In the genomic region with DNA sequence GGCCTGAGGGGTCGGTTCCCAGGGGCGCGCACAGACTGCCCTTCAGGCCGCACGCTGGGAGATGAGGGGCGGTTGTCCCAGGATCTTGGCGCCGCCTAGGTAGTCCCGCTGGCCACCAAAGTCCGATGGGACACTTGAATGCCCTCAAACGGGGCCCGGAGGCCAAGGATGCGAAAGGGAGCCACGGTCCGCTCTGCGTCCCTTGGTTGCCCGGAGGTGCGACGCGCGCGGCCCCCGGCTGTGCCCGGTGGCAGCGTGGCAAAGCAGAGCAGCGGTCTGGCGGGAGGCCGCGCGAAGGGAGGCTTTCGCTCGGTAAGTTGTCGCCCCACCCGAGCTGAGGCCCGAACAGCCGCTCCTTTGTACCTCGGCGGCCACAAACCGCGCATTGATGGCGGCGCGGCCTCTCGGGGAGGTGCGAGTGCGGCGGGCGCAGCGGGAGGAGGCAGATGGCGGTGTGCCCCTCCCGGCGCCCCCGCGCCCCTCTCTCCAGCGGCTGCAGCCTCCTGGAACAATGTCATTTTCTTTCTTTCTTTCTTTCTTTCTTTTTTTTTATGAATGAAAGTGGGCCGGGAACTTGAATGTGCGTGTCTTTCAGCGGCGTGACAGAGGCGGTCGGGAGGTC, we compare ENCODE assay signal across 8 mouse cellular contexts. TPM values are rescaled to one million over a fixed set of nuclear protein-coding genes. Genes with fewer than 3 reads are reported as not detected.
DNase-seq lines count a peak whose midpoint lies in the region; ATAC-seq and TF ChIP-seq lines count a peak whose summit lies in the region.

No protein-coding gene starts in this region.

- peaks cover 6% of the 10 kb centered on the region; the same call in 1 of the 2 replicates for H3K9me3 ChIP-seq in erythroblast, embryonic 14.5 days (ENCODE audit: control insufficient read depth, low read length)
- H3K9me3 ChIP-seq in hindbrain, embryonic 10.5 days, result no peaks in the 10 kb centered on the region
- no peaks in the 10 kb centered on the region for H3K9me3 ChIP-seq in limb, embryonic 15.5 days
- H3K9me3 ChIP-seq in neural tube, embryonic 13.5 days, result no peaks in the 10 kb centered on the region

- under 1% methylated on average over 61 of the region's 61 CpGs for WGBS in hindbrain, embryonic 10.5 days
- WGBS in limb, embryonic 15.5 days, result under 1% methylated on average over 59 of the region's 61 CpGs
- WGBS in neural tube, embryonic 13.5 days, result under 1% methylated on average over 61 of the region's 61 CpGs

- peak overlapping the region; percentile 58 for H3K4me3 ChIP-seq in erythroblast, embryonic 14.5 days (replicated peaks)
- peak overlapping the region; percentile 71 for H3K4me3 ChIP-seq in hindbrain, embryonic 10.5 days
- H3K4me3 ChIP-seq in limb, embryonic 15.5 days, result peak overlapping the region; percentile 73
- peak overlapping the region; percentile 69 for H3K4me3 ChIP-seq in neural tube, embryonic 13.5 days

- no peak for DNase-seq in brain, embryonic 14.5 days (ENCODE audit: low read depth)
- peak; percentile 65 for DNase-seq in hindbrain, embryonic 10.5 days (ENCODE audit: low spot score)
- no peak for DNase-seq in layer of hippocampus, adult 11-12 months (ENCODE audit: low spot score)
- no peak for DNase-seq in adipocyte (ENCODE audit: low spot score)

- peaks cover 31% of the 10 kb centered on the region for H3K4me1 ChIP-seq in erythroblast, embryonic 14.5 days (ENCODE audit: control insufficient read depth)
- peaks cover 95% of the 10 kb centered on the region for H3K4me1 ChIP-seq in hindbrain, embryonic 10.5 days (replicated peaks)
- peaks cover 44% of the 10 kb centered on the region for H3K4me1 ChIP-seq in limb, embryonic 15.5 days
- peaks cover 71% of the 10 kb centered on the region for H3K4me1 ChIP-seq in neural tube, embryonic 13.5 days (replicated peaks)

- peak; percentile 12; the same call in 1 of the 2 replicates for TF ChIP-seq POLR2A in brain, embryonic 14.5 days (IDR thresholded peaks at IDR 0.05; ENCODE audit: borderline replicate concordance, extremely low read depth, insufficient read depth, insufficient read length, poor library complexity, severe bottlenecking)

- no peak for ATAC-seq in erythroblast, adult 5-6 weeks (replicated peaks; ENCODE audit: low FRiP score, poor library complexity, severe bottlenecking)
- ATAC-seq in limb, embryonic 15.5 days (ENCODE audit: insufficient number of reproducible peaks, low FRiP score, low TSS enrichment, low read depth), result no peak
- ATAC-seq in neural tube, embryonic 13.5 days (ENCODE audit: low read depth), result no peak

- peaks cover 4% of the 10 kb centered on the region; the same call in 1 of the 2 replicates for H3K36me3 ChIP-seq in erythroblast, embryonic 14.5 days (ENCODE audit: control insufficient read depth)
- peaks cover 48% of the 10 kb centered on the region for H3K36me3 ChIP-seq in hindbrain, embryonic 10.5 days
- H3K36me3 ChIP-seq in limb, embryonic 15.5 days, result peaks cover 5% of the 10 kb centered on the region
- no peaks in the 10 kb centered on the region for H3K36me3 ChIP-seq in neural tube, embryonic 13.5 days

- H3K27ac ChIP-seq in hindbrain, embryonic 10.5 days, result peak overlapping the region; percentile 96
- peak overlapping the region; percentile 86 for H3K27ac ChIP-seq in limb, embryonic 15.5 days
- peak overlapping the region; percentile 86 for H3K27ac ChIP-seq in neural tube, embryonic 13.5 days (replicated peaks)

- H3K27me3 ChIP-seq in erythroblast, embryonic 14.5 days (ENCODE audit: control insufficient read depth), result peaks cover 81% of the 10 kb centered on the region
- peaks cover 99% of the 10 kb centered on the region for H3K27me3 ChIP-seq in hindbrain, embryonic 10.5 days (ENCODE audit: insufficient read depth, poor library complexity, severe bottlenecking)
- peaks cover 31% of the 10 kb centered on the region for H3K27me3 ChIP-seq in limb, embryonic 15.5 days
- peaks cover 28% of the 10 kb centered on the region for H3K27me3 ChIP-seq in neural tube, embryonic 13.5 days

- peak overlapping the region; percentile 71 for H3K9ac ChIP-seq in limb, embryonic 15.5 days
- peak overlapping the region; percentile 81 for H3K9ac ChIP-seq in neural tube, embryonic 13.5 days

- TF ChIP-seq CTCF in brain, embryonic 14.5 days (IDR thresholded peaks at IDR 0.05; ENCODE audit: borderline replicate concordance, extremely low read depth, insufficient read depth, insufficient read length), result no peak

- peak overlapping the region; percentile 97 for H3K4me2 ChIP-seq in limb, embryonic 15.5 days
- H3K4me2 ChIP-seq in neural tube, embryonic 13.5 days, result peak overlapping the region; percentile 86

RNA-seq across cellular contexts. Expression of gene Fgfr3, which starts 1.7 kb away (rescaled TPM):
- 0.03 TPM in 1 of 2 replicates, not detected in the other for polyA plus RNA-seq in erythroblast, embryonic 14.5 days (2012)
- total RNA-seq in erythroblast, adult 5-6 weeks (2015; ENCODE audit: low replicate concordance), result not detected in 2 replicates
- not detected in 2 replicates for total RNA-seq in erythroblast, adult 5-6 weeks (2017; ENCODE audit: low replicate concordance)
- 86.0 and 123 TPM in 2 replicates for polyA plus RNA-seq in brain, embryonic 14.5 days (2012; rRNA removed)
- 80.5 and 84.6 TPM in 2 replicates for polyA plus RNA-seq in hindbrain, embryonic 10.5 days (2016; fragmentation: Nextera tagmentation; extraction: Ambion mirVana)
- 33.5 and 37.1 TPM in 2 replicates for polyA plus RNA-seq in limb, embryonic 15.5 days (2015; fragmentation: Nextera tagmentation; extraction: Ambion mirVana)
- 42.3 and 44.9 TPM in 2 replicates for polyA plus RNA-seq in neural tube, embryonic 13.5 days (2015; fragmentation: Nextera tagmentation; extraction: Ambion mirVana)

RNA-seq across cellular contexts. Expression of gene Letm1, which starts 59.5 kb away (rescaled TPM):
- polyA plus RNA-seq in erythroblast, embryonic 14.5 days (2012), result 2.6 and 2.8 TPM in 2 replicates
- total RNA-seq in erythroblast, adult 5-6 weeks (2015; ENCODE audit: low replicate concordance), result 2.5 and 6.7 TPM in 2 replicates
- total RNA-seq in erythroblast, adult 5-6 weeks (2017; ENCODE audit: low replicate concordance), result 6.7 and 7.4 TPM in 2 replicates
- 43.2 and 54.3 TPM in 2 replicates for polyA plus RNA-seq in brain, embryonic 14.5 days (2012; rRNA removed)
- 52.2 and 52.3 TPM in 2 replicates for polyA plus RNA-seq in hindbrain, embryonic 10.5 days (2016; fragmentation: Nextera tagmentation; extraction: Ambion mirVana)
- 40.8 and 41.7 TPM in 2 replicates for polyA plus RNA-seq in limb, embryonic 15.5 days (2015; fragmentation: Nextera tagmentation; extraction: Ambion mirVana)
- polyA plus RNA-seq in neural tube, embryonic 13.5 days (2015; fragmentation: Nextera tagmentation; extraction: Ambion mirVana), result 58.3 and 59.4 TPM in 2 replicates

Comparison
In these comparisons a context has a peak if more than half of its experiments do, and no peak if none do; other contexts are left out.
1. RNA of gene Fgfr3, which starts 1.7 kb away (polyA plus RNA-seq): 86.0 to 123 TPM in brain, embryonic 14.5 days, 80.5 to 84.6 TPM in hindbrain, embryonic 10.5 days, 42.3 to 44.9 TPM in neural tube, embryonic 13.5 days and 33.5 to 37.1 TPM in limb, embryonic 15.5 days; 0.03 TPM in erythroblast, embryonic 14.5 days; every median in the first group is over 10 times any median in the second.
2. RNA of gene Letm1, which starts 59.5 kb away (polyA plus RNA-seq): 58.3 to 59.4 TPM in neural tube, embryonic 13.5 days, 43.2 to 54.3 TPM in brain, embryonic 14.5 days, 52.2 to 52.3 TPM in hindbrain, embryonic 10.5 days and 40.8 to 41.7 TPM in limb, embryonic 15.5 days; 2.6 to 2.8 TPM in erythroblast, embryonic 14.5 days; every median in the first group is over 10 times any median in the second.
3. Peak in every context shown above with its lines, with median percentiles within 50 percentile points of each other: H3K4me3 ChIP-seq and H3K27ac ChIP-seq.